Mouse (Mus musculus): ENCODE measurements around the gene Coro6.

GRCm38 (mm10) chr11:77483043-77483442 is 20.8 kb downstream of the Coro6 start:
- no peak for TF ChIP-seq CTCF (IDR thresholded peaks at IDR 0.05)
- no peak for TF ChIP-seq EP300 (IDR thresholded peaks at IDR 0.05)
